Mouse (Mus musculus) midbrain, embryonic 16.5 days (tissue): ENCODE data around the gene Mrgprx1. TPM values are rescaled to one million over a fixed set of nuclear protein-coding genes. Genes with fewer than 3 reads are reported as not detected.

Experiments
- ATAC-seq: fragments of 200-750 bp; cut with Nextera tagmentation; 2 replicates; pipeline ENCODE4 v1.8.0; 2017; ENCODE audit warnings: moderate TSS enrichment
- H3K27ac ChIP-seq: fragments of 300-500 bp; sonication (generic); 2 replicates; pipeline ENCODE4 v1.5.1; 2014; ENCODE audit warnings: mild to moderate bottlenecking, low read length, mixed read lengths
- H3K27me3 ChIP-seq: fragments of 300-500 bp; sonication (generic); 2 replicates; pipeline ENCODE4 v1.6.1; 2014; ENCODE audit warnings: low read depth, low read length, mixed read lengths; ENCODE audit not compliant: control insufficient read depth, insufficient read depth
- H3K36me3 ChIP-seq: fragments of 300-500 bp; sonication (generic); 2 replicates; pipeline ENCODE4 v1.6.1; 2014; ENCODE audit warnings: mild to moderate bottlenecking, low read length, moderate library complexity, mixed read lengths; ENCODE audit not compliant: control insufficient read depth, insufficient read depth
- H3K4me1 ChIP-seq: fragments of 300-500 bp; sonication (generic); 2 replicates; pipeline ENCODE4 v1.6.1; 2014; ENCODE audit warnings: mild to moderate bottlenecking, low read length, mixed read lengths; ENCODE audit not compliant: control insufficient read depth, insufficient read depth
- H3K4me2 ChIP-seq: fragments of 300-500 bp; sonication (generic); 2 replicates; pipeline ENCODE4 v1.6.1; 2014; ENCODE audit warnings: mild to moderate bottlenecking, low read length, mixed read lengths
- H3K4me3 ChIP-seq: fragments of 300-500 bp; sonication (generic); 2 replicates; pipeline ENCODE4 v1.5.1; 2014; ENCODE audit warnings: low read depth, mild to moderate bottlenecking, low read length, moderate library complexity, mixed read lengths
- H3K9ac ChIP-seq: fragments of 300-500 bp; sonication (generic); 2 replicates; pipeline ENCODE4 v1.6.1; 2014; ENCODE audit warnings: low read depth, low read length, mixed read lengths
- H3K9me3 ChIP-seq: fragments of 300-500 bp; sonication (generic); replicated peaks from 2 replicates; pipeline ENCODE4 v1.6.1; 2014; ENCODE audit warnings: mild to moderate bottlenecking, low read length, mixed read lengths; ENCODE audit not compliant: control insufficient read depth, poor library complexity, severe bottlenecking
- WGBS: fragments of 180-500 bp; shearing (Covaris S2); extraction: QIAGEN DNeasy Blood & Tissue Kit; methylation state at CpG from one replicate; pipeline ENCODE4 v1.1.7; 2014; 5-methylcytosine and 5-hydroxymethylcytosine counted together
- polyA plus RNA-seq: library from polyadenylated mRNA; unstranded; fragments of >200 nt; fragmentation: Nextera tagmentation; extraction: Ambion mirVana; gene quantifications from 2 replicates; pipeline ENCODE4 v1.2.1, GENCODE M21; 2015

Mrgprx1 gene
- polyA plus RNA-seq, result not detected in 2 replicates

- Histone ChIP-seq H3K4me1 (no peaks in the 10 kb centered on the region), H3K27ac (no peak within 1 kb of the TSS), H3K36me3 (no peaks in the 10 kb centered on the region), H3K9me3 (no peaks in the 10 kb centered on the region), H3K27me3 (no peaks in the 10 kb centered on the region), H3K9ac (no peak within 1 kb of the TSS), H3K4me2 (no peak within 1 kb of the TSS), H3K4me3 (no peak within 1 kb of the TSS)
- ATAC-seq, result no peak
- 87% methylated on average over 3 of the region's 3 CpGs for WGBS
These were observed at the start of gene Mrgprx1 for GRCm38 (mm10) chr7:48027497-48027896. Mrgprx1 (minus strand) TSS chr7:48027597.

GRCm38 (mm10) chr7:48075521-48075920, 48.1 kb upstream of the Mrgprx1 start:
- no peak for ATAC-seq
- Histone ChIP-seq H3K4me2 (no peak overlapping the region), H3K9me3 (no peaks in the 10 kb centered on the region), H3K27ac (no peak overlapping the region), H3K27me3 (no peaks in the 10 kb centered on the region), H3K4me1 (no peaks in the 10 kb centered on the region), H3K36me3 (no peaks in the 10 kb centered on the region), H3K9ac (no peak overlapping the region), H3K4me3 (no peak overlapping the region)

GRCm38 (mm10) chr7:48046475-48047185, 19.2 kb upstream of the Mrgprx1 start:
- H3K9ac ChIP-seq, result no peak overlapping the region
- no peak overlapping the region for H3K27ac ChIP-seq
- H3K27me3 ChIP-seq, result no peaks in the 10 kb centered on the region
- H3K9me3 ChIP-seq, result no peaks in the 10 kb centered on the region
- H3K4me3 ChIP-seq, result no peak overlapping the region
- H3K4me2 ChIP-seq, result no peak overlapping the region
- no peaks in the 10 kb centered on the region for H3K36me3 ChIP-seq
- ATAC-seq, result no peak
- no peaks in the 10 kb centered on the region for H3K4me1 ChIP-seq
- WGBS, result 81% methylated on average over 4 of the region's 4 CpGs

GRCm38 (mm10) chr7:48044046-48044445, 16.6 kb upstream of the Mrgprx1 start:
- ATAC-seq, result no peak
- no peak overlapping the region for H3K4me2 ChIP-seq
- H3K36me3 ChIP-seq, result no peaks in the 10 kb centered on the region
- H3K9me3 ChIP-seq, result no peaks in the 10 kb centered on the region
- no peaks in the 10 kb centered on the region for H3K4me1 ChIP-seq
- no peak overlapping the region for H3K27ac ChIP-seq
- no peak overlapping the region for H3K4me3 ChIP-seq
- H3K27me3 ChIP-seq, result no peaks in the 10 kb centered on the region
- 47% methylated on average over 1 of the region's 1 CpGs for WGBS
- no peak overlapping the region for H3K9ac ChIP-seq

- H3K9ac ChIP-seq, result no peak overlapping the region
- WGBS, result 72% methylated on average over 2 of the region's 2 CpGs
- no peak for ATAC-seq
- H3K4me1 ChIP-seq, result no peaks in the 10 kb centered on the region
- no peaks in the 10 kb centered on the region for H3K9me3 ChIP-seq
- no peak overlapping the region for H3K4me3 ChIP-seq
- no peaks in the 10 kb centered on the region for H3K36me3 ChIP-seq
- no peak overlapping the region for H3K4me2 ChIP-seq
- no peak overlapping the region for H3K27ac ChIP-seq
- no peaks in the 10 kb centered on the region for H3K27me3 ChIP-seq
These were observed 9.5 kb downstream of the Mrgprx1 start for GRCm38 (mm10) chr7:48017874-48018273.

GRCm38 (mm10) chr7:47995689-47996088, 31.7 kb downstream of the Mrgprx1 start:
- Histone ChIP-seq H3K4me3 (no peak overlapping the region), H3K4me1 (no peaks in the 10 kb centered on the region), H3K4me2 (no peak overlapping the region), H3K9me3 (no peaks in the 10 kb centered on the region), H3K27me3 (no peaks in the 10 kb centered on the region), H3K27ac (no peak overlapping the region), H3K9ac (no peak overlapping the region), H3K36me3 (no peaks in the 10 kb centered on the region)
- WGBS, result 73% methylated on average over 3 of the region's 3 CpGs
- no peak for ATAC-seq

GRCm38 (mm10) chr7:47986752-47987151, 40.6 kb downstream of the Mrgprx1 start:
- no peaks in the 10 kb centered on the region for H3K9me3 ChIP-seq
- WGBS, result 52% methylated on average over 1 of the region's 1 CpGs
- no peak overlapping the region for H3K9ac ChIP-seq
- no peaks in the 10 kb centered on the region for H3K36me3 ChIP-seq
- ATAC-seq, result no peak
- no peak overlapping the region for H3K27ac ChIP-seq
- no peaks in the 10 kb centered on the region for H3K27me3 ChIP-seq
- H3K4me3 ChIP-seq, result no peak overlapping the region
- no peaks in the 10 kb centered on the region for H3K4me1 ChIP-seq
- no peak overlapping the region for H3K4me2 ChIP-seq

- Histone ChIP-seq H3K36me3 (no peaks in the 10 kb centered on the region), H3K27ac (no peak within 1 kb of the TSS), H3K4me1 (no peaks in the 10 kb centered on the region), H3K9me3 (no peaks in the 10 kb centered on the region), H3K9ac (no peak within 1 kb of the TSS), H3K27me3 (no peaks in the 10 kb centered on the region), H3K4me2 (no peak within 1 kb of the TSS), H3K4me3 (no peak within 1 kb of the TSS)
- 83% methylated on average over 1 of the region's 1 CpGs for WGBS
- ATAC-seq, result no peak
These were observed 45.4 kb downstream of the Mrgprx1 start, which contains the start of gene Mrgpra4 for GRCm38 (mm10) chr7:47981995-47982394. Mrgpra4 (minus strand) TSS chr7:47982095.
